Mouse (Mus musculus) stomach, embryonic 15.5 days (tissue): ENCODE data around the gene Smg6. TPM values are rescaled to one million over a fixed set of nuclear protein-coding genes. Genes with fewer than 3 reads are reported as not detected.

Experiments
- ATAC-seq: fragments of 200-750 bp; cut with Nextera tagmentation; 2 replicates; pipeline ENCODE4 v1.8.0; 2017; ENCODE audit warnings: low read depth, moderate number of reproducible peaks, moderate TSS enrichment; ENCODE audit not compliant: insufficient read depth, low FRiP score
- H3K27ac ChIP-seq: fragments of 300-500 bp; sonication (generic); 2 replicates; pipeline ENCODE4 v1.5.1; 2015; ENCODE audit warnings: mild to moderate bottlenecking, inconsistent platforms
- H3K27me3 ChIP-seq: fragments of 300-500 bp; sonication (generic); replicated peaks from 2 replicates; pipeline ENCODE4 v1.6.1; 2015; ENCODE audit warnings: inconsistent platforms
- H3K36me3 ChIP-seq: fragments of 300-500 bp; sonication (generic); 2 replicates; pipeline ENCODE4 v1.6.1; 2015; ENCODE audit warnings: inconsistent platforms
- H3K4me1 ChIP-seq: fragments of 300-500 bp; sonication (generic); 2 replicates; pipeline ENCODE4 v1.6.1; 2015; ENCODE audit warnings: inconsistent platforms
- H3K4me2 ChIP-seq: fragments of 300-500 bp; sonication (generic); 2 replicates; pipeline ENCODE4 v1.6.1; 2015; ENCODE audit warnings: mild to moderate bottlenecking, inconsistent platforms
- H3K4me3 ChIP-seq: fragments of 300-500 bp; sonication (generic); replicated peaks from 2 replicates; pipeline ENCODE4 v1.5.1; 2015; ENCODE audit warnings: inconsistent platforms
- H3K9ac ChIP-seq: fragments of 300-500 bp; sonication (generic); 2 replicates; pipeline ENCODE4 v1.6.1; 2015; ENCODE audit warnings: inconsistent platforms
- H3K9me3 ChIP-seq: fragments of 300-500 bp; sonication (generic); 2 replicates; pipeline ENCODE4 v1.6.1; 2016; ENCODE audit warnings: inconsistent platforms
- WGBS: fragments of 180-500 bp; shearing (Covaris S2); methylation state at CpG from one replicate; pipeline ENCODE4 v1.1.7; 2015; 5-methylcytosine and 5-hydroxymethylcytosine counted together
- polyA plus RNA-seq: library from polyadenylated mRNA; unstranded; fragments of >200 nt; fragmentation: Nextera tagmentation; extraction: Ambion mirVana; gene quantifications from 2 replicates; pipeline ENCODE4 v1.2.1, GENCODE M21; 2015

Gene Smg6
- polyA plus RNA-seq, 1 experiment from 2014 or later: 14.4 TPM

DNA sequence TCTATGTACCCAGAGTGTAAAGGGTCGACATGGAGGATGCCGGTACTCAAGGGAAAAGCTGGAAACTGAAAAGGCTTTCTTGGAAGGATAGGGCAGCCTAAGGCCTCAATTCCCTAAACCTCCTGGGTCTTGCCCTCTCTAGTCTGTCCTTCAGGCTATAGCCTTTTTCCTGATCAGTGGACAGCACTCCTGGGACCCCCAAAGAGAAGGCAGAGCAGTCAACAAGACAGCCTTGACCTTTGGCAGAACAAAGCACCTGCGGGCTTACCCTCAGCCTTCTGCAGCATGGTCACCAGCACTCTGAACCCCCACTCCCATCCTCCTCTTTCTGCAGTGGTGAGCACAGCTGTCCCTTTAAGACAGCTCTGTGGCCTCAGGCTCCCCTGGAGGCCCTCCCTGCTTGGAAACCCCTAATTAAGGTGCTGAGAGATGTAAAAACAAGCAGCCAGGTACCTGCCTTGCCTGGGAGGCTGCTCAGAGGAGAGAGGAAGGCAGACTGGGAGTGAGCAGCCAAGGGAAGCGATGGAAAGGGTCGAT is 265.4 kb downstream of the Smg6 start, which contains the start of gene Dph1:
Gene Dph1 (minus strand): TSS at position 337 of the 537 bp plus-strand sequence.
- no peaks in the 10 kb centered on the region for H3K9me3 ChIP-seq
- peak within 1 kb of the TSS; percentile 79 for H3K4me2 ChIP-seq
- no peaks in the 10 kb centered on the region for H3K36me3 ChIP-seq
- ATAC-seq: no peak
- WGBS: 62% methylated on average over 5 of the region's 5 CpGs
- H3K4me1 ChIP-seq: peaks cover 32% of the 10 kb centered on the region
- peak within 1 kb of the TSS; percentile 64 for H3K27ac ChIP-seq
- peak within 1 kb of the TSS; percentile 82 for H3K4me3 ChIP-seq
- H3K9ac ChIP-seq: peak within 1 kb of the TSS; percentile 62
- peaks cover 32% of the 10 kb centered on the region for H3K27me3 ChIP-seq

DNA sequence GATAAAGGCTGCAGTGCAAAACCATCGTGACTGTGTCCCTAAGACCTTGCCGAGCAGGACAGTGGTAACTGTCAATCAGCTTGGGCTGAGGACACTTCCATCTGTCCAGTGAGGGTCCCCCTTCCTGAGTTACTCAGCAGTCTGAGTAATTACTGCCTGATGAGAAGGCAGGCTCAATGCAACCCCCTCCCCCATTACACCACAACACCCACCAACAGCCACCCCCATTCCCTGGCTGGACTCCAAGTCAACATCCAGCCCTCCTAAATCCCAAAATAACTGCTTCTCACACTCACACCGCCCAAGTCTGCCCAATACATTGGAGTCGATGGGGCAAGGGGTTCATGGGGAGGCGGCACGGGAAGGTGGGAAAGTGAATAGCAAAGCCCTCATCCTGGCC is 266.2 kb downstream of the Smg6 start:
- H3K4me2 ChIP-seq: no peak overlapping the region
- WGBS: 65% methylated on average over 6 of the region's 6 CpGs
- no peak overlapping the region for H3K27ac ChIP-seq
- no peak overlapping the region for H3K4me3 ChIP-seq
- H3K9ac ChIP-seq: no peak overlapping the region
- no peak for ATAC-seq
- H3K4me1 ChIP-seq: peaks cover 32% of the 10 kb centered on the region
- no peaks in the 10 kb centered on the region for H3K36me3 ChIP-seq
- H3K27me3 ChIP-seq: peaks cover 39% of the 10 kb centered on the region
- no peaks in the 10 kb centered on the region for H3K9me3 ChIP-seq

DNA sequence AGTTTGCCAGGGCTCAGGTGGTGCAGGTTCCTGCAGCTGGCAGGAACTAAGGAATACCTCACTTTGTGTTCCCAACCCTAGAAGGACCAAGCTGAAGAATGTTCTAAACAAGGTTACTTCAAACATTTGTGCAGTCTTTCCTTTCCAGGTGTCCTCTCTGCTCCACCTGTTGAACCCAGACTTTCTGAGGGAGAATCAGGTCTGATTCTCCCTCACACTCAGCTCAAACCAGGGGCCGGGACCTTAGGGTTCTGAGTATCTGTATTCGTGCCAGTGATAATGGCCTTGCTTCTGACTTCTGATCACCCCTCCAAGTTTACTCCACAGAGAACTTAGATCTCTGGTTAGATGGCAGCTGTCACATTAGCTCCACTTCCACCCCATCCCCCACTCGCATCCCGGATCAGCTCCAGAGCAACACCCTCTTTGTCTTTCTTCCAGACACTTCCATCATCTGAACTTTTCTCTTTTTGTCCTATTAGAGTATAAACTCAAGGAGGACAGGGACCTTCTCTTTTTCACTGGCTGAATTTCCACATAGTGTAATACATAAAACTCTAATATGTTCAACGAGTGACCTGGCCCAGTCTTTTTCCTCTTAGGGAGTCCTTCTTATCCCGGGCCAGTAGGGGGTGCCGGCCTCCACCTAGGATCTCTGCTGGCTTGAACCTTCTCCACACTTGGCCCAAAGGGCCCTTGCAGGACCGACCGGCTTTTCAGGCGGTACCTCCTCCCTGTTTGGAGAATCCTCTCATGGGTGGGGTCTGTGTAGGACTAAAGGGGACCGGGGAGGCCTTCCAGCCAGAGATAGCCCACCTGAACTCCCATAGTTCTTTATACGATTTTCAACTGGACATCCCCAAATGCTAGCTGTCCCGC is 267.0 kb downstream of the Smg6 start:
- Histone ChIP-seq H3K36me3 (no peaks in the 10 kb centered on the region), H3K4me1 (peaks cover 32% of the 10 kb centered on the region), H3K4me3 (peak overlapping the region; percentile 55), H3K4me2 (peak overlapping the region; percentile 84), H3K27me3 (peaks cover 44% of the 10 kb centered on the region), H3K9me3 (no peaks in the 10 kb centered on the region), H3K9ac (no peak overlapping the region), H3K27ac (no peak overlapping the region)
- 24% methylated on average over 13 of the region's 13 CpGs for WGBS
- peak; percentile 44; the same call in 1 of the 2 replicates for ATAC-seq

DNA sequence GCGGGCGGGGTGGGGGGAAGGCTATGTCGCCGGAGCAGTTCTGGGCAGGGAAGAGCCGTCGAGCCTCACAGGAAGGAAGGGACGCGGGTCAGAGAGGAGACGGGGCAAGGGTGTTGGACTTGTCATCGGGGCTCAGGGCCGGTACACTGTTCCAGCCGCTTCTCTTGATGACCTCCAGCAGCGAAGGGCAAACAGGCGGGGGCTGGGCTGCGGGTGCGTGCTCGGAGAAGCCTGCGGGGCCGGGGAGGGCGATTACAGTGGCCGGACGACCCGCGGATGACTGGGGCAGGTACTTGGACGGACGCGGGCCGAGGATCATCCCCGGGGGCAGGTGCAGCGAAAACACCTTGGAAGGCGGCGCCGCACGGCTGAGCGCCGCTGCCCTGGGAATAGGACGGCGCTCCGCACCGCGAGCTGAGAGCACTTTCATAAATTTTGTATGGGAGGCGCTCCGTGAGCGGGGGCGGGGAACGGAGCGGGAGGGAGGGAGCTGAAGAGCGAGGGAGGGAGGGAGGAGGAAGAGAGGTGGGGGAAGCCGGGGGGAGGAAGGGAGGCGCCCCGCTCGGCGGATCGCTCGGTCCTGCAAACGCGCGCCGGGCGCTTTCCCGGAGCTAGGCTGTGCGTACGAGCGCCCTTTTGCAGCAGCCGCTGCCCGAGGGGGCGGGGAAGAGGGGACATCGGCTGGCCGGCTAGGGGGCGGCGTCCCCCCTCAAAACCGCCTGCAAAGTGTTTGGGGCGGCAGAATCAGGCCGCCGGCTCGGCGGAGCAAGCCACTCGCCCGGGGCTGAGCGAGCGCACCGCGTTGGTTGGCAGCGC is 267.8 kb downstream of the Smg6 start, which contains the start of gene Rtn4rl1:
Gene Rtn4rl1 (plus strand): TSS at position 528 of the 816 bp plus-strand sequence.
- H3K9ac ChIP-seq: peak within 1 kb of the TSS; percentile 23; the same call in 1 of the 2 replicates
- WGBS: under 1% methylated on average over 82 of the region's 84 CpGs
- peak within 1 kb of the TSS; percentile 84 for H3K4me2 ChIP-seq
- H3K4me3 ChIP-seq: peak within 1 kb of the TSS; percentile 55
- ATAC-seq: no peak
- peaks cover 32% of the 10 kb centered on the region for H3K4me1 ChIP-seq
- no peaks in the 10 kb centered on the region for H3K36me3 ChIP-seq
- H3K27ac ChIP-seq: no peak within 1 kb of the TSS
- no peaks in the 10 kb centered on the region for H3K9me3 ChIP-seq
- H3K27me3 ChIP-seq: peaks cover 47% of the 10 kb centered on the region

DNA sequence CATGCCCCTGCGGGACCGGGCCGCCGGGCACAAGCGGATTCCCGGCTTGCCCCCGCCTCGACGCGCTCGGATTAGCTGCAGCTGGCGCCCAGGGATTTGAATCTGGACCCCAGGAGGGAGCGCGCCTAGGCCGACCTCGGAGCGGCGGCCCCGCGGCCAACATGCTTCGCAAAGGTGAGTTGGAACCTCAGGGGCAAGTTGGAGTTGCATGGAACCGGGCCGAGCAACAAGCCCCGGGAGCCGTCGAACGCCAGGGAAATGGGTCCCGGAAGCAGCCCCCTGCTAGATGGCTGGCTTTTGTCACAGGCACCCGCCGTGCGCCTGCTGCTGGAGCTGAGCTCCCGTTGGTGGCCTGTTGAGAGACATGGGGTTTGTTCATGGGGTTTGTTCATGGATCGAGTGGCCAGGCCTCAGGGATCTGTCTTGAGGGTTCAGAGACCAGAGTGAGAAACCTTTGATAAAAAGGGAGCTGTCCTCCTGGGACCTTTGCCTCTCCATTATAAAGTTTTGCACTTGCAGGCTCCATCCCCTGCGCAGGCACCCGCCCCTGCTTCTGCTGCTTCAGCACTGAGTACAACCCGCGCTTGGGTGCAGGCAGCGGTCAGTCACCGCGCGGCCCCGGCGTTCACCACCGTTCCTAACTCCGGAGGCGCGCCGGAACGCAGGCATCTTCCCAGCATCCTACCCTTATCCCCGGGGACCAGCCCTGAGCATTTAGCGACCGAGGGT is 268.7 kb downstream of the Smg6 start:
- Histone ChIP-seq H3K27me3 (peaks cover 47% of the 10 kb centered on the region), H3K27ac (no peak overlapping the region), H3K4me1 (peaks cover 30% of the 10 kb centered on the region), H3K4me2 (peak overlapping the region; percentile 84), H3K36me3 (no peaks in the 10 kb centered on the region), H3K9ac (peak overlapping the region; percentile 23; the same call in 1 of the 2 replicates), H3K9me3 (no peaks in the 10 kb centered on the region), H3K4me3 (peak overlapping the region; percentile 55)
- no peak for ATAC-seq
- under 1% methylated on average over 52 of the region's 52 CpGs for WGBS

DNA sequence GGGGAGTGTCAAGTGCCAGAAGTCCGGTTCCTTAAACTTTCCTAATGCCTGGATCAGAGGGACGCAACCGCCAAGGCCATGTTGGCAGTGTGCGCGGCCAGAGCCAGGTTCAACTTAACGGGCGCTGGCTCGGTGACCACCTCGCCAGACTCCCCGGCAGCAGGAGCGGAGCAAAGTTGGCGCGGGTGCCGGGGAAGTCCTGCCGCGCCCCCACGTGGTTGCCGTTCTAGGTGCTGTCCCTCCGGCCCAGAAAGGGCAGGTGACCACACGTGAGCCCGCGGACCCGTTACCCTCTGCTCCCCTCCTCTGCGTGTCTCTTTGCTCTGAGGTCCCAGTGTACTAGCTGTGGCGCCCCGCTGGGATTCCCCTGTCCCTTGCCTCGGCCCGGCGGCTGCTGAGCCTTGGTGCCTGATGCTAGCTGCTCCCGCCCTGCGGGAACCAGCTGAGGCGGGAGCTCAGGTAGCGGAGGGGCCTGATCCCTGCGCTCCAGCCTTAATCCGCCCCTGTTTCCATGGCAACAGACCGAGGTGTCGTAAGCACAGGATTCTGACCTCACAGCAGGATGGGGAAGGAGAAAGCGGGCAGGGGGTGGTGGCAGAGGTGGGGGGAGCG is 269.3 kb downstream of the Smg6 start:
- Histone ChIP-seq H3K9ac (no peak overlapping the region), H3K4me2 (peak overlapping the region; percentile 84), H3K9me3 (no peaks in the 10 kb centered on the region), H3K27me3 (peaks cover 47% of the 10 kb centered on the region), H3K36me3 (no peaks in the 10 kb centered on the region), H3K27ac (no peak overlapping the region), H3K4me1 (peaks cover 25% of the 10 kb centered on the region), H3K4me3 (peak overlapping the region; percentile 55)
- ATAC-seq: no peak
- WGBS: 2% methylated on average over 39 of the region's 39 CpGs

DNA sequence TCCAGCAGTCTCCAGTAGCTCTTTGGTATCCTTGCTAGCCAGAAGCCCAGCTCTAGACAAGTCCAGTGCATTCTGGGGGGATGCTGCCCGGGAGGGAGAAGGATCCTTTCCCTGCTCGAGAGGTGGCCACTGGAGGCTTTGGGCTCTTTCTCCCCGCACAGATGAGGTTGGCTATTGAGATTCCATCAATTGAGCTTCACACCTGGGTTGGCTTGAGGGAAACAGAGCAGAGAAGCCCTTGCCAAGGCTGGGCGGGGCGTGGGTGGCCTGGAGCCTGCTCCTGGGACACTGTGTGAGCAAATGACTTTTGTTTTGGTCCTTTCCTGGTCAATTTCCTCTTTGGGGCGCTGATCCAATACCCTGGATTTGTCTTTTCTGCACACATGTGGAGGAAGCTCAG is 270.5 kb downstream of the Smg6 start:
- Histone ChIP-seq H3K4me3 (no peak overlapping the region), H3K4me1 (peaks cover 25% of the 10 kb centered on the region), H3K36me3 (no peaks in the 10 kb centered on the region), H3K4me2 (no peak overlapping the region), H3K9ac (no peak overlapping the region), H3K9me3 (no peaks in the 10 kb centered on the region), H3K27ac (no peak overlapping the region), H3K27me3 (peaks cover 47% of the 10 kb centered on the region)
- WGBS: 68% methylated on average over 6 of the region's 6 CpGs
- ATAC-seq: no peak

DNA sequence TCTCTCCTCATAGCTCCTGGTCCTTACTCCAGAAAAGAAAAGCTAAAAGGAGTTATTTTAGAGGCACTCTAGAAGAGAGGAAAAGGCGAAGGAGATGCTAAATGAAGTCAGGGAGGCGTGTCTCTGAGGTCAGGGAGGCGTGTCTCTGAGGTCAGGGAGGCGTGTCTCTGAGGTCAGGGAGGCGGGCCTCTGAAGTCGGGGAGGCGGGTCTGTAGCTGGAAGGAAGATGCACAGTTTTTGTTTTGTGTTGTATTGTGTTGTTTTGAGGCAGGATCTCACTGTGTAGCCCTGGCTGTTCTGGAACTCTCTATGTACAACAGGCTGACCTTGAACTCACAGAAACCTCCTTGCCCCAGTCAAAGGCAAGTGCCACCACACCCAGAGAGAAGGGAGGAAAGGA is 272.3 kb downstream of the Smg6 start:
- Histone ChIP-seq H3K4me3 (no peak overlapping the region), H3K9ac (no peak overlapping the region), H3K9me3 (no peaks in the 10 kb centered on the region), H3K4me2 (no peak overlapping the region), H3K27me3 (peaks cover 44% of the 10 kb centered on the region), H3K27ac (no peak overlapping the region), H3K36me3 (no peaks in the 10 kb centered on the region), H3K4me1 (peaks cover 23% of the 10 kb centered on the region)
- no peak for ATAC-seq
- WGBS: 43% methylated on average over 7 of the region's 7 CpGs

DNA sequence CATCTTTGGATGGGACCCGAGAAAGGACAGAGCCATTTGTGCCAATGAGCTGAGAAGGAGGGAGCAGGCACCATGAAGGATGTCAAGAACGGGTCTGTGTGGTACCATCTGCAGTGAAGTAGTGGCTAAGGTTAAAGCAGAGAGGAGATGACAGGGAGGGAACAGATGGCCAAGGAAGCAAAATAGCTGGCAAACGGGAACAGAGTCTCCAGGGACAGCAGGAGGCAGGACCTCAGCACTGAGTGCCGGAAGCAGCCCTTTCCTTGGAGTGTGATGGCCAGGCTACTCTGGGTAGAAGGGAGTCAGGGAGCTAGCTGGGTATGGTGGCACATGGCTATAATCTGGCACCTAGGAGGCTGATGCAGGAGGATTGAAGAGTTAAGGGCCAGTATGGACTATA is 273.2 kb downstream of the Smg6 start:
- Histone ChIP-seq H3K4me3 (no peak overlapping the region), H3K27ac (no peak overlapping the region), H3K4me1 (peaks cover 16% of the 10 kb centered on the region), H3K4me2 (no peak overlapping the region), H3K9ac (no peak overlapping the region), H3K27me3 (peaks cover 37% of the 10 kb centered on the region), H3K36me3 (no peaks in the 10 kb centered on the region), H3K9me3 (no peaks in the 10 kb centered on the region)
- WGBS: 70% methylated on average over 4 of the region's 4 CpGs
- ATAC-seq: no peak

DNA sequence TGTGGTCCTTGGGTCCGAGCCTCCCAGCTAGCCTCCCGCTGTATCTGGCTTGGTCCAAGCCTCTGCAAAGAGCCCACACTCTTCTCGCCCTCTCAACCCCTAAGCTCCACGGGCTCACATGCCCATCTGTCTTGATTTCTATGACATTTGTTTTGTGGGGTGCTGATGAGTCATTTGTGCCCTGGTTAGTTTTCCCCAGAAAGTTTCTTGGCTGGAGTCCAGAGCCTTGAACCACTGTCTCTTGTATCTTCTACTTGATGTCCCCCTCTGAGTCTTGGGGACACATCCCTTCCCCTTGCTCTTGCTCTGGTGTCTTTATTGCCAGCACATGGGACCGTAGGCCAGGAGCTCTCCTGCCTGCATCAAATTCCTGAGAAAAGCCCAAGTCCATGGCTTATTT is 274.3 kb downstream of the Smg6 start:
- H3K9me3 ChIP-seq: no peaks in the 10 kb centered on the region
- H3K27ac ChIP-seq: no peak overlapping the region
- H3K4me2 ChIP-seq: no peak overlapping the region
- H3K36me3 ChIP-seq: no peaks in the 10 kb centered on the region
- WGBS: 59% methylated on average over 5 of the region's 5 CpGs
- no peak overlapping the region for H3K9ac ChIP-seq
- peaks cover 4% of the 10 kb centered on the region for H3K4me1 ChIP-seq
- H3K4me3 ChIP-seq: no peak overlapping the region
- ATAC-seq: no peak
- H3K27me3 ChIP-seq: peaks cover 25% of the 10 kb centered on the region

DNA sequence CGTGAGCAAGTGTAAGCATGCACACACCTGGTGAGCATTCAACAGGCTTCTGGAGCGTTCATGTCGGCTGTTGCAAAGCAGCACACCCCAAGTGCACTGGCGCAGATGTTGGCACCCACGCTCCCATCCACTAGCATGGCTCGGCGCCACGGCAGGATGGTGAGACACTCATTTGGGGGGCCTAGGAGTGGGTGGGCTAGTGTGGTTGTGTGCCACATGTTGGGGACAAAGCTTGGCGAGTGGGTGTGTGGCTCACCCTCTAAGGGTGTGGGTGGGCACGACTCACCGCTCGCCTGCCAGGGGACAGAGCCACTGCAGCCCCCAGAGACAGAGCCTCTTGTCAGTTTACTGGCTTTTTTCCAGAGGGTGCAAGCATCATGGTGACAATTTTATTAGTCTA is 275.3 kb downstream of the Smg6 start:
- H3K27me3 ChIP-seq: peaks cover 15% of the 10 kb centered on the region
- H3K9me3 ChIP-seq: no peaks in the 10 kb centered on the region
- no peak overlapping the region for H3K9ac ChIP-seq
- 87% methylated on average over 12 of the region's 12 CpGs for WGBS
- H3K36me3 ChIP-seq: no peaks in the 10 kb centered on the region
- no peak overlapping the region for H3K27ac ChIP-seq
- no peaks in the 10 kb centered on the region for H3K4me1 ChIP-seq
- H3K4me2 ChIP-seq: no peak overlapping the region
- ATAC-seq: no peak
- no peak overlapping the region for H3K4me3 ChIP-seq
